Mouse (Mus musculus) thymus, adult 2 months (tissue): ENCODE measurements around the gene Hes3.

ENCODE experiments used
- CTCF ChIP-seq: fragments of 200-500 bp; IDR thresholded peaks from 2 replicates; pipeline ENCODE4 v1.5.1; 2012; ENCODE audit warnings: mild to moderate bottlenecking, control low read depth, low read length, moderate library complexity, borderline replicate concordance; ENCODE audit not compliant: control insufficient read depth, poor library complexity, insufficient read depth; ENCODE audit errors: extremely low read depth
- POLR2A ChIP-seq: fragments of 200-500 bp; IDR thresholded peaks from 2 replicates; pipeline ENCODE4 v1.6.1; 2012; ENCODE audit warnings: mild to moderate bottlenecking, low read length, control low read depth, moderate library complexity; ENCODE audit not compliant: control insufficient read depth, poor library complexity, insufficient read depth; ENCODE audit errors: extremely low read depth

- no peak for TF ChIP-seq CTCF
- no peak for TF ChIP-seq POLR2A
Observed at GRCm38 (mm10) chr4:152278986-152279385, 12.5 kb downstream of the Hes3 start.
